Mouse (Mus musculus) splenic B cell, adult 2 months (primary cell): ENCODE results near the gene Abhd14b.

Experiments
- DNase-seq: peaks from one replicate; pipeline ENCODE4 v3.0.0-alpha.2; 2011; ENCODE audit warnings: low read depth, low spot score
- H3K27me3 ChIP-seq: 2 replicates; pipeline ENCODE4 v1.6.1; 2012; ENCODE audit warnings: mild to moderate bottlenecking, low read length, moderate library complexity, mixed read lengths; ENCODE audit not compliant: control insufficient read depth, poor library complexity, insufficient read depth, severe bottlenecking
- H3K36me3 ChIP-seq: 2 replicates; pipeline ENCODE4 v1.6.1; 2012; ENCODE audit warnings: mild to moderate bottlenecking, low read length, moderate library complexity, mixed read lengths; ENCODE audit not compliant: control insufficient read depth, poor library complexity, insufficient read depth, severe bottlenecking

Gene Abhd14b

GRCm38 (mm10) chr9:106461026-106461415, 13.8 kb downstream of the Abhd14b start:
- no peaks in the 10 kb centered on the region for H3K36me3 ChIP-seq
- no peak for DNase-seq

DNA sequence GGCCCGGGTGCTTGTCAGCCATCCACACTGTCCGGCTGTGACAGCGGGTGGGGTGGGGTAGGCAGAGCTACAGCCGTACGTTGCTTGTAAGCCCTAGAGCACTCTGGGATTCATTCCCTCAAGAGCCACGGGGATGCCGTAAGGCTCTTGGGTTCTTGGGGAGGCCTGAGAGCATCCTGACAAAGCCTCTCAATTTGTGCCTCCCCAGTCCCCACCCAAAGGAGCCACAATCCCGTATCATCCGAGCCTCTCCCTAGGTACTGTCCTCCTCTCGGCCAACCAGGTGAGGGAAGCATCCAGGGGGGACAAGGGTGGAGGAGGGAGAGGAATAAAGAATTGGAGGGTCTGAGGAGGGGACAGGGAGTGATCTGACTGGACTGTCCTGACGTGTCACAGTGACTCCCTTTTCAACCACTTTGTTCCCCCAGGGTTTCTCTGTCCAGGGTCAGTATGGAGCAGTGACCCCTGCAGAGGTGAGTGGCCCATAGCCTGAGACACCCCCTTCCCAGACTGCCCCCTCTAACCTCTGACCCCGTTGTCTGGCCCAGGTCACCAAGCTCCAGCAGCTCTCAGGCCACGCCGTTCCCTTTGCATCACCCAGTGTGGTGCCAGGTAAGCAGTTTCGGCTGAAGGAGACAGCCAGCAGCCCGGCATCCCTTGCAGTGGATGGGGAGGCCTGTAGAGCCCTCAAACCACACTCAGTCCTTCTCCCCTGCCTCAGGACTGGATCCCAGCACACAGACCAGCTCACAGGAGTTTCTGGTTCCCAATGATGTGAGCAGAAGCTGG, 14.6 kb downstream of the Abhd14b start:
- no peaks in the 10 kb centered on the region; the same call in 1 of the 2 replicates for H3K27me3 ChIP-seq
- DNase-seq, result no peak
- H3K36me3 ChIP-seq, result no peaks in the 10 kb centered on the region

More at GRCm38 (mm10) chr9:106461026-106461415, 13.8 kb downstream of the Abhd14b start:
- H3K27me3 ChIP-seq, result no peaks in the 10 kb centered on the region; the same call in 1 of the 2 replicates

GRCm38 (mm10) chr9:106462430-106462800, 15.2 kb downstream of the Abhd14b start:
- DNase-seq, result no peak
- Histone ChIP-seq H3K27me3 (no peaks in the 10 kb centered on the region; the same call in 1 of the 2 replicates), H3K36me3 (no peaks in the 10 kb centered on the region)

DNA sequence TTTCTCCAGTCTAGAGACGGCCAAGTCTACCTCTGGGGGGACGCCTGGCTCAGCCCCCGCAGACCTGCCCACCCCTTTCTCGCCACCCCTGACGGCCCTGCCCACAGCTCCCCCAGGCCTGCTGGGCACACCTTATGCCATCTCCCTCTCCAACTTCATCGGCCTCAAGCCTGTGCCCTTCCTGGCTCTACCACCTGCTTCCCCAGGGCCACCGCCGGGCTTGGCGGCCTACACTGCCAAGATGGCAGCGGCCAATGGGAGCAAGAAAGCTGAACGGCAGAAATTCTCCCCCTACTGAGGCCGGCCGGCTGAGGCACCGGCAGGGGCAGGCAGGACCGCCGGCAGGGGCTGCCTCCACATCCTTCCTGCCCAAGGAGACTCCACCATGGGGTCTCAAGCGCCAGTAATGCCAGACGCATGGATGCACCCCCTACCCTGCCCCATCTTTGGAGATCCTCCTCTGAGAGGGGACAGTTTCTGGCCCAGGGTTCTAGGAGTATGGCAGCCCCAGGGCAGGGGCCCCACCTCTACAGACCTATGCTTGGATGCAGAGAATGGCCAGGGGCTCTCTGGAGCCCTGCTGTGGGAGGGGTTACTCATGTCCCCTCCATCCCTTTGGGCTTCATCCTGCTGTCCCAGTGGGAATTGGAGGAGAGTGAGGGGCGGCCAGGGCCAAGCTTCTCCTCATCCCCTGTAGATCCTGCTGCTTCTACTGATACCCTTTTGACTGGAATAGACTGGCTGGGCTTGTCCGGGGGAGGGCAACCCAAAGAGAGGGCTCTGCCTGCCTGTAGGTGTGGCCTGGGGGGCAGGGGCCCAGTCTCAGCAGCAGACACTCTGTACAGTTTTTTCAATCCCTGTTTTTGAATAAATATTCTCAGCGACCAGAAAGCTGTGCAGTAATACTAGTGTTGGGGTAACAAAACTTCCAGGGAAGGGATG, 16.1 kb downstream of the Abhd14b start:
- H3K27me3 ChIP-seq, result no peaks in the 10 kb centered on the region; the same call in 1 of the 2 replicates
- no peak for DNase-seq
- H3K36me3 ChIP-seq, result no peaks in the 10 kb centered on the region

- no peaks in the 10 kb centered on the region for H3K36me3 ChIP-seq
- H3K27me3 ChIP-seq, result no peaks in the 10 kb centered on the region; the same call in 1 of the 2 replicates
- DNase-seq, result peak; percentile 36
Observed at GRCm38 (mm10) chr9:106464751-106465541, 17.7 kb downstream of the Abhd14b start.

- no peaks in the 10 kb centered on the region for H3K36me3 ChIP-seq
- H3K27me3 ChIP-seq, result no peaks in the 10 kb centered on the region; the same call in 1 of the 2 replicates
- DNase-seq, result no peak
Observed at GRCm38 (mm10) chr9:106465571-106466200, 18.4 kb downstream of the Abhd14b start, which contains the start of gene Gpr62. Gene Gpr62 (minus strand): TSS chr9:106465938.

- no peak for DNase-seq
- no peaks in the 10 kb centered on the region; the same call in 1 of the 2 replicates for H3K27me3 ChIP-seq
- no peaks in the 10 kb centered on the region; the same call in 1 of the 2 replicates for H3K36me3 ChIP-seq
Observed at GRCm38 (mm10) chr9:106466721-106467120, 19.5 kb downstream of the Abhd14b start.

DNA sequence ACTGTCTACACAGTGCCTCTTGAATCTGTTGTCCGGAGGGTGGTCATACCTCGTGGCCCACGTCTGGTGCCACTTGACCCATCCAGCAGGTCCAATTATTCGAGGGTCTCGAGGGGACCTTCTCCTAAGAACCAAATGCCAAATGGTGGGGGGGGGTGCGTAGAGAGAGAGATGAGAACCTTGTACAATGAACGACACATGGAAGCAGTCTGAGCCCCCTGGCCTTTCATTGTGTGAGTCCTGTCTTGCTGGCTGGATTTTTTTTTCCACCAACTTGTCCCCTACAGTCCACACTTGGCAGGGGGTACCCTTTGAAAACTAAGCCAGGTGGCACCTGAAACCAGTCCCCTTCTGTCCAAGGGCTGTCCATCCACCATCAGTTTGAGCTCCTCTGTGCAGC, 20.5 kb downstream of the Abhd14b start:
- DNase-seq, result no peak
- Histone ChIP-seq H3K36me3 (no peaks in the 10 kb centered on the region; the same call in 1 of the 2 replicates), H3K27me3 (no peaks in the 10 kb centered on the region; the same call in 1 of the 2 replicates)

DNA sequence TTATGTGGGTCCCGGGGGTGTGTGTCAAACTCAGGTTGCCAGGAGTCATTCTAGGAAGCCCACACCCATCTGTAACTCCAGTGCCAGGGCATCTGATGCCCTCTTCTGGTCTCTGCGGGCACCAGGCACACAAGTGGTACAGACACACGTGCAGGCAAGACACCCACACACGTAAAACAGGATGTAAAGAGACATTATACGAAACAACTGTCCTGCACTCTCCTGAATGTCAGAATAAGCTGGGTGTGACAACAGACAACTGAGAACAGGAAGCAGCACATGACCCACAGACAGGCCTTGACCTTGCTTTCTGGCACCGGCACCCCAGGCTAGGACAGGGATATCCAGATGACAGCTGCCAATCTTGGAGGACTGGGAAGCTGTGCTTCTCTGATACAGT, 22.1 kb downstream of the Abhd14b start:
- Histone ChIP-seq H3K27me3 (no peaks in the 10 kb centered on the region), H3K36me3 (peaks cover 4% of the 10 kb centered on the region; the same call in 1 of the 2 replicates)
- DNase-seq, result peak; percentile 43

- peaks cover 4% of the 10 kb centered on the region; the same call in 1 of the 2 replicates for H3K36me3 ChIP-seq
- no peak for DNase-seq
- no peaks in the 10 kb centered on the region for H3K27me3 ChIP-seq
Observed at GRCm38 (mm10) chr9:106469776-106470175, 22.5 kb downstream of the Abhd14b start.

- no peaks in the 10 kb centered on the region for H3K27me3 ChIP-seq
- H3K36me3 ChIP-seq, result peaks cover 4% of the 10 kb centered on the region; the same call in 1 of the 2 replicates
- no peak for DNase-seq
Observed at GRCm38 (mm10) chr9:106470991-106471750, 23.9 kb downstream of the Abhd14b start.

GRCm38 (mm10) chr9:106471892-106472291, 24.6 kb downstream of the Abhd14b start:
- DNase-seq, result no peak
- Histone ChIP-seq H3K27me3 (no peaks in the 10 kb centered on the region), H3K36me3 (peaks cover 4% of the 10 kb centered on the region; the same call in 1 of the 2 replicates)

GRCm38 (mm10) chr9:106472321-106472720, 25.1 kb downstream of the Abhd14b start:
- H3K36me3 ChIP-seq, result peaks cover 4% of the 10 kb centered on the region; the same call in 1 of the 2 replicates
- no peak for DNase-seq
- no peaks in the 10 kb centered on the region for H3K27me3 ChIP-seq
